Mouse (Mus musculus) forebrain, embryonic 14.5 days (tissue): ENCODE measurements at regions not wholly inside any gene's neighbourhood (a gene's known extent, or its start where the extent isn't known, plus 50 kb on each side); places are given as distances from the start of the nearest gene placed in this dataset.
A peak's percentile ranks its signal among the peaks of the same experiment; 100 is the strongest.

Source experiments
- ATAC-seq: fragments of 200-750 bp; cut with Nextera tagmentation; 2 replicates; pipeline ENCODE4 v1.8.0; 2017; ENCODE audit warnings: mild to moderate bottlenecking, moderate library complexity
- DNase-seq: peaks from one replicate; pipeline ENCODE4 v3.0.0-alpha.2; 2015; ENCODE audit warnings: low spot score
- H3K27ac ChIP-seq: fragments of 300-500 bp; sonication (generic); 2 replicates; pipeline ENCODE4 v1.5.1; 2014; ENCODE audit warnings: low read depth, mild to moderate bottlenecking, control low read depth, low read length, moderate library complexity
- H3K27me3 ChIP-seq: fragments of 300-500 bp; sonication (generic); replicated peaks from 2 replicates; pipeline ENCODE4 v1.6.1; 2014; ENCODE audit warnings: low read length, control low read depth, mixed read lengths; ENCODE audit not compliant: control insufficient read depth, insufficient read depth
- H3K36me3 ChIP-seq: fragments of 300-500 bp; sonication (generic); 2 replicates; pipeline ENCODE4 v1.6.1; 2014; ENCODE audit warnings: low read length, control low read depth; ENCODE audit not compliant: control insufficient read depth, insufficient read depth
- H3K4me1 ChIP-seq: fragments of 300-500 bp; sonication (generic); 2 replicates; pipeline ENCODE4 v1.6.1; 2014; ENCODE audit warnings: antibody characterized with exemption, low read length, control low read depth; ENCODE audit not compliant: control insufficient read depth, insufficient read depth
- H3K4me2 ChIP-seq: fragments of 300-500 bp; sonication (generic); 2 replicates; pipeline ENCODE4 v1.6.1; 2014; ENCODE audit warnings: mild to moderate bottlenecking, control low read depth, low read length
- H3K4me3 ChIP-seq: fragments of 300-500 bp; sonication (generic); 2 replicates; pipeline ENCODE4 v1.5.1; 2014; ENCODE audit warnings: low read depth, low read length, control low read depth
- H3K9ac ChIP-seq: fragments of 300-500 bp; sonication (generic); 2 replicates; pipeline ENCODE4 v1.6.1; 2014; ENCODE audit warnings: mild to moderate bottlenecking, low read length, control low read depth, moderate library complexity
- H3K9me3 ChIP-seq: fragments of 300-500 bp; sonication (generic); replicated peaks from 2 replicates; pipeline ENCODE4 v1.6.1; 2016; ENCODE audit warnings: low read length, control low read depth, mixed read lengths; ENCODE audit not compliant: control insufficient read depth
- WGBS: fragments of 180-500 bp; shearing (Covaris S2); extraction: QIAGEN DNeasy Blood & Tissue Kit; methylation state at CpG from one replicate; pipeline ENCODE4 v1.1.7; 2014; 5-methylcytosine and 5-hydroxymethylcytosine counted together

GRCm38 (mm10) chr3:8310379-8311128 lies 1299.3 kb downstream of the Zfp704 start:
- DNase-seq: peak; percentile 73
- Histone ChIP-seq H3K4me2 (no peak overlapping the region), H3K36me3 (no peaks in the 10 kb centered on the region), H3K27me3 (no peaks in the 10 kb centered on the region), H3K27ac (no peak overlapping the region), H3K9me3 (no peaks in the 10 kb centered on the region), H3K9ac (no peak overlapping the region), H3K4me3 (no peak overlapping the region), H3K4me1 (no peaks in the 10 kb centered on the region)
- 14% methylated on average over 4 of the region's 4 CpGs for WGBS
- ATAC-seq: peak; percentile 91

GRCm38 (mm10) chr3:8307296-8307695 lies 1302.6 kb downstream of the Zfp704 start:
- H3K4me3 ChIP-seq: no peak overlapping the region
- no peak overlapping the region for H3K27ac ChIP-seq
- no peaks in the 10 kb centered on the region for H3K36me3 ChIP-seq
- no peak for ATAC-seq
- no peaks in the 10 kb centered on the region for H3K4me1 ChIP-seq
- no peak overlapping the region for H3K9ac ChIP-seq
- H3K4me2 ChIP-seq: no peak overlapping the region
- no peaks in the 10 kb centered on the region for H3K27me3 ChIP-seq
- no peak for DNase-seq
- WGBS: 84% methylated on average over 3 of the region's 3 CpGs
- H3K9me3 ChIP-seq: no peaks in the 10 kb centered on the region

DNA sequence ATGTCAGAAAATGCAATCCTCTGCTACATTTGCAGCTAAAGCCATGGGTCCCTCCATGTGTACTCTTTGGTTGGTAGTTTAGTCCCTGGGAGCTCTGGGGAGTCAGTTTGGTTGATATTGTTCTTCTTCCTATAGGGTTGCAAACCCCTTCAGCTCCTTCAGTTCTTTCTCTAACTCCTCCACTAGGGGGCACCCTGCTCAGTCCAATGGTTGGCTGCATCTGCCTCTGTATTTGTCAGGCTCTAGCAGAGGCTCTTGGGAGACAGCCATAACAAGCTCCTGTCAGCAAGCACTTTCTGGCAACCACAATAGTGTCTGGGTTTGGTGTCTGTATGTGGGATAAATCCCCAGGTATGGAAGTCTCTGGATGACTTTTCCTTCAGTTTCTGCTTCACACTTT lies 1305.1 kb downstream of the Zfp704 start:
- H3K36me3 ChIP-seq: no peaks in the 10 kb centered on the region

DNA sequence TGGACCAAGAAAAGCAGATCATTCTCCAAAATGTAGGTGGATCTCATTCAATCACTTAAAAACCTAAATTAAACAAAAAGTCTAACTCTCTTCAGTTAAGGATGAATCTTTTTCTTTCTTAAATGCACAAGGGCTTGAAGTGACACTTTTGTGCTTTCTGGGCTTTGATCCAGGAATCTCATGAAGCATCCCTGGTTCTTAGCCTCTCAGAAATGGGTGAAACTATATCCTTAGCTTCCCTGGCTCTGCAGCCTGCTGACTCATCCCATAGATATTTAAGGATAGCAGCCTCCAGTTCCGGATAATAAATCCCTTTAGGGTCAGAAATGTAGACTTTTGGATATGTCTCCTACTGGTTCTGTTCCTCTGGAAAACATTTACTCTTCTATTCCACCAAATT lies 1316.8 kb downstream of the Zfp704 start:
- DNase-seq (no peak), ATAC-seq (no peak)
- H3K4me1 ChIP-seq: no peaks in the 10 kb centered on the region
- no peak overlapping the region for H3K4me2 ChIP-seq
- H3K4me3 ChIP-seq: no peak overlapping the region
- no peaks in the 10 kb centered on the region for H3K27me3 ChIP-seq
- H3K36me3 ChIP-seq: no peaks in the 10 kb centered on the region
- H3K9me3 ChIP-seq: no peaks in the 10 kb centered on the region
- 95% methylated on average over 1 of the region's 1 CpGs for WGBS
- no peak overlapping the region for H3K9ac ChIP-seq
- no peak overlapping the region for H3K27ac ChIP-seq

More for the DNA sequence above, 1305.1 kb downstream of the Zfp704 start:
- H3K4me1 ChIP-seq: no peaks in the 10 kb centered on the region
- no peak overlapping the region for H3K4me2 ChIP-seq
- H3K9me3 ChIP-seq: no peaks in the 10 kb centered on the region
- no peak overlapping the region for H3K27ac ChIP-seq
- H3K27me3 ChIP-seq: no peaks in the 10 kb centered on the region
- peak; percentile 12 for DNase-seq
- H3K9ac ChIP-seq: no peak overlapping the region
- no peak overlapping the region for H3K4me3 ChIP-seq
- no peak for ATAC-seq

DNA sequence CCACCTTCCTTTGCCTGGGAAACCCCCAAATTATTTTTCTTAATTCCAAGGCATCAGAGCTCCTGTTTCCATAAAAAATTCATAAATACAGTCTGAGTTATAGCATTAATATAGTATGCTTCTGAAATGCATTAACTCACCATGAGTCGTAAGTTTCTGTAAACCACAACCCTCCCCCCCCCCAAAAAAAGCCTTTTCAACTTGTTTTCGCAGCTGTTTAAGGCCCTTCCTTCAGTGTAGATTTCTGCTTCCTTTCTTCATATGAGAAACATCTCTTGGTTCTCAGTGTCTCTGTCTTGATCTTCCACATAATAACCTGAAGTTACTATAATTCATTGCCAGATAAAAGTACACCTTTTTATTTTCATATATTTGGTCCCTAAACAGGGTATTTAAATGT lies 1320.3 kb downstream of the Zfp704 start:
- no peaks in the 10 kb centered on the region for H3K4me1 ChIP-seq
- H3K4me3 ChIP-seq: no peak overlapping the region
- ATAC-seq (no peak), DNase-seq (no peak)
- H3K9ac ChIP-seq: no peak overlapping the region
- H3K27me3 ChIP-seq: no peaks in the 10 kb centered on the region
- no peaks in the 10 kb centered on the region for H3K36me3 ChIP-seq
- 95% methylated on average over 2 of the region's 2 CpGs for WGBS
- H3K27ac ChIP-seq: no peak overlapping the region
- no peaks in the 10 kb centered on the region for H3K9me3 ChIP-seq
- no peak overlapping the region for H3K4me2 ChIP-seq

DNA sequence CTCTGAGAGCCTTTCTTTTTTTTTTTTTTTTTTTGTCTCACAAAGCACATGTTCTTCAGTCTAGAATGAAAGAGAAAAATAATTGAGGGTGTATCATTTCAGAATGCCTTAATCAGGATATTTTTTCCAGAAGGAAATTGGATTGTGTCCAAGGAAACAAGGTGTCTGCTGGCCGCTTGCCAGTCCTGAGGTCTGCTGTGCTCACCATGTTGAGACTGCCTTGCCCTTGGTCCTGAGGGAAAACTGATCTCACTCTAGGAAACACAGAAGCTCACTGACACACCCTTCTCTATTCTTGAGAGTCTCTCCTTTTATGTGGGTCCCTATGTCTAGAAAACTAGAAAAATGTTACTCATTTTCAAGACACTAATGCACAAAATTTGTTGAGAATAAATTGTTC lies 1321.4 kb downstream of the Zfp704 start:
- Histone ChIP-seq H3K9me3 (no peaks in the 10 kb centered on the region), H3K36me3 (no peaks in the 10 kb centered on the region), H3K4me1 (no peaks in the 10 kb centered on the region), H3K4me2 (no peak overlapping the region), H3K27me3 (no peaks in the 10 kb centered on the region), H3K27ac (no peak overlapping the region), H3K4me3 (no peak overlapping the region), H3K9ac (no peak overlapping the region)
- WGBS: 74% methylated on average over 1 of the region's 1 CpGs
- no peak for ATAC-seq
- DNase-seq: peak; percentile 14

- Histone ChIP-seq H3K4me1 (no peaks in the 10 kb centered on the region), H3K27me3 (no peaks in the 10 kb centered on the region), H3K36me3 (no peaks in the 10 kb centered on the region), H3K4me3 (no peak overlapping the region), H3K9me3 (no peaks in the 10 kb centered on the region), H3K9ac (no peak overlapping the region), H3K27ac (no peak overlapping the region), H3K4me2 (no peak overlapping the region)
- WGBS: 71% methylated on average over 14 of the region's 14 CpGs
- no peak for DNase-seq
- no peak for ATAC-seq
These were observed 1325.0 kb downstream of the Zfp704 start for GRCm38 (mm10) chr3:8284655-8285428.

DNA sequence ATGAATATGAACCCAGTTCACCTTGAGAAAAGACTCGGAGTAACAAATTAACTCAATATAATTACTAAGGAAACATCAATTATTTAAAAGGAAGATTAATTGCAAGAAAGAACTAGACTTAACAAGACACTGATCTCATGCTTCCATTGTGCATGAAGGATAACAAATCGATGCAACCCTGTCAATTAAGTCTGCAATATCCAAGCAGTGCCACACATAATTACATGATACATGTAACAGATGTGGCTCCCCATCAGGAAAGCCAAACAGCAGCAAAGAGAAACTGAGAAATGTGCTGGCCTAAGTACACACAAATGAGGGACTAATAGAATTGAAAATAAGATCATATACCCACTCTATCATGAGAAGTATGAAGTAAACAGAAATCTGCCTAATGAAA lies 1327.5 kb downstream of the Zfp704 start:
- no peaks in the 10 kb centered on the region for H3K9me3 ChIP-seq
- ATAC-seq: no peak
- no peak for DNase-seq
- H3K4me3 ChIP-seq: no peak overlapping the region
- H3K4me1 ChIP-seq: no peaks in the 10 kb centered on the region
- H3K27ac ChIP-seq: no peak overlapping the region
- 63% methylated on average over 2 of the region's 2 CpGs for WGBS
- no peak overlapping the region for H3K9ac ChIP-seq
- H3K27me3 ChIP-seq: no peaks in the 10 kb centered on the region
- H3K36me3 ChIP-seq: no peaks in the 10 kb centered on the region
- no peak overlapping the region for H3K4me2 ChIP-seq

GRCm38 (mm10) chr3:8276661-8277060 lies 1333.2 kb downstream of the Zfp704 start:
- Histone ChIP-seq H3K4me2 (no peak overlapping the region), H3K9ac (no peak overlapping the region), H3K4me1 (no peaks in the 10 kb centered on the region), H3K4me3 (no peak overlapping the region), H3K27me3 (no peaks in the 10 kb centered on the region), H3K9me3 (no peaks in the 10 kb centered on the region), H3K36me3 (no peaks in the 10 kb centered on the region), H3K27ac (no peak overlapping the region)
- no peak for DNase-seq
- 88% methylated on average over 1 of the region's 1 CpGs for WGBS
- ATAC-seq: no peak
